Mouse (Mus musculus): ENCODE results near the gene Ets1. TPM values are rescaled to one million over a fixed set of nuclear protein-coding genes. Genes with fewer than 3 reads are reported as not detected.

Ets1 gene
- total and polyA plus RNA-seq, 3 experiments = 10.0 to 23.5 (median 19.8) TPM

DNA sequence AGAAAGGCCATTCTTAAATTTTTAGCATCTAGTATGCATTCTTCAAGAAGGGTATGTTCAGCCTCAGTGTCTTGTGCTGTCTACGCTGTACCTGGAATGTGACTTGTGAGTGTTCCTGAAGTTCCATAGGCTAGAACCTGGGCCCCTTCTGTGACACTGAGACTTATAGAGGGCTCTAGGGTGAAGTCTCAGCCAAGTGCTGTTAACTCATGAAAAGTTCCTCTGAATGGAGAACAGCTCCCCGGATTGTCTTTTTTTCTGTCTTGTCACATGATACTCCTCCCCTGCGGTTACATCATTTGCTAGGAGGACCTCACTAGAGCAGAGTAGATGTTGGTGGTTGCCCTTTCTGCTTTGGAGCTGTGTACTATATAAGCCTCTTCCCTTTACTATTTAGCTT is 40.5 kb downstream of the Ets1 start:
- Histone ChIP-seq H3K36me3 (replicated peaks in 1 of 2; ENCODE audit: control insufficient read depth in 1 of 2, insufficient read depth in 1 of 2, low read length in 1 of 2) (no peaks in the 10 kb centered on the region), H3K4me1 (ENCODE audit: control insufficient read depth in 1 of 2, insufficient read depth in 2 of 2) (peaks cover 12 to 86% of the 10 kb centered on the region in 2 experiments; a peak in 3 of 4 replicates)
- TF ChIP-seq MAZ (IDR thresholded peaks at IDR 0.05; ENCODE audit: low read depth, low read length) (no peak), UBTF (IDR thresholded peaks at IDR 0.05; ENCODE audit: low read depth, low read length) (no peak), KAT2A (IDR thresholded peaks at IDR 0.05; ENCODE audit: insufficient replicate concordance, low read length) (no peak), ETS1 (conservative IDR thresholded peaks at IDR 0.05; ENCODE audit: low read depth, low read length) (no peak; the same call in none of the 2 replicates), CHD1 (IDR thresholded peaks at IDR 0.05; ENCODE audit: low read depth, low read length) (0 out of 2 replicates have a peak, but pooled peaks have one; percentile 46), EP300 (IDR thresholded peaks at IDR 0.05; ENCODE audit: low read length) (no peak), ZNF384 (IDR thresholded peaks at IDR 0.05; ENCODE audit: low read depth, low read length) (peak; percentile 88), RCOR1 (conservative IDR thresholded peaks at IDR 0.05; ENCODE audit: low read depth, low read length) (no peak), MAFK (IDR thresholded peaks at IDR 0.05; ENCODE audit: insufficient replicate concordance, low read length) (no peak), IRF4 (IDR thresholded peaks at IDR 0.05; ENCODE audit: low read depth, low read length) (0 out of 2 replicates have a peak, but pooled peaks have one; percentile 19), NRF1 (IDR thresholded peaks at IDR 0.05; ENCODE audit: low read depth, low read length) (no peak), NELFE (IDR thresholded peaks at IDR 0.05; ENCODE audit: low read depth, low read length) (no peak; the same call in 1 of the 2 replicates), GABPA (IDR thresholded peaks at IDR 0.05; ENCODE audit: insufficient replicate concordance, low read depth, low read length) (no peak), CHD2 (IDR thresholded peaks at IDR 0.05; ENCODE audit: low read length) (no peak), ELF1 (IDR thresholded peaks at IDR 0.05; ENCODE audit: low read depth, low read length) (no peak), ZMIZ1 (IDR thresholded peaks at IDR 0.05; ENCODE audit: low read depth, low read length) (no peak), RAD21 (IDR thresholded peaks at IDR 0.05; ENCODE audit: low read depth, low read length) (no peak), TCF12 (IDR thresholded peaks at IDR 0.05; ENCODE audit: low read depth, low read length) (no peak), HCFC1 (IDR thresholded peaks at IDR 0.05; ENCODE audit: low read depth, low read length) (peak; percentile 36), MEF2A (IDR thresholded peaks at IDR 0.05; ENCODE audit: borderline replicate concordance, low read depth, low read length) (no peak), ZKSCAN1 (IDR thresholded peaks at IDR 0.05; ENCODE audit: borderline replicate concordance, low read depth, low read length) (no peak), JUN (IDR thresholded peaks at IDR 0.05; ENCODE audit: insufficient read depth, low read depth, low read length) (no peak), TBP (conservative IDR thresholded peaks at IDR 0.05; ENCODE audit: low read depth, low read length) (peak; percentile 66; the same call in 1 of the 2 replicates), USF1 (IDR thresholded peaks at IDR 0.05; ENCODE audit: low read depth, low read length) (peak; percentile 59), USF2 (conservative IDR thresholded peaks at IDR 0.05; ENCODE audit: low read depth, low read length) (peak; percentile 63), SIN3A (IDR thresholded peaks at IDR 0.05; ENCODE audit: low read length) (no peak), MYC (IDR thresholded peaks at IDR 0.05; ENCODE audit: low read depth, low read length) (no peak; the same call in 1 of the 2 replicates), CTCF (conservative IDR thresholded peaks at IDR 0.05 in 1 of 2, IDR thresholded peaks at IDR 0.05 in 1 of 2; ENCODE audit: low read depth in 2 of 2, low read length in 2 of 2) (no peak), POLR2A (IDR thresholded peaks at IDR 0.05; ENCODE audit: low read depth, low read length) (peak; percentile 36; the same call in 1 of the 2 replicates), BHLHE40 (IDR thresholded peaks at IDR 0.05; ENCODE audit: low read depth, low read length) (peak; percentile 64), JUND (conservative IDR thresholded peaks at IDR 0.05; ENCODE audit: low read depth, low read length) (no peak), ZC3H11A (IDR thresholded peaks at IDR 0.05; ENCODE audit: low read depth, low read length) (no peak), PAX5 (IDR thresholded peaks at IDR 0.05; ENCODE audit: low read length) (no peak), MAX (IDR thresholded peaks at IDR 0.05; ENCODE audit: low read length) (no peak)

More for the DNA sequence above, 40.5 kb downstream of the Ets1 start:
- Histone ChIP-seq H3K27me3 (replicated peaks) (peaks cover 1% of the 10 kb centered on the region), H3K9ac (ENCODE audit: insufficient read depth, low read depth) (peak overlapping the region; percentile 75; the same call in 1 of the 2 replicates), H3K4me3 (replicated peaks in 1 of 3; ENCODE audit: low read depth in 2 of 3, low read length in 2 of 3, poor library complexity in 1 of 3) (peak overlapping the region in 2 of 3 experiments; percentile 11 to 34), H3K79me2 (replicated peaks; ENCODE audit: control insufficient read depth, extremely low read depth, insufficient read depth, poor library complexity, severe bottlenecking) (no peaks in the 10 kb centered on the region), H3K9me3 (replicated peaks; ENCODE audit: low read length) (no peaks in the 10 kb centered on the region), H3K27ac (ENCODE audit: insufficient read depth, low read depth) (peak overlapping the region; percentile 47; the same call in 1 of the 2 replicates), H3K4me2 (ENCODE audit: insufficient read depth, low read depth, poor library complexity, severe bottlenecking) (peak overlapping the region; percentile 80)
- in situ Hi-C loops (cut with MboI; ENCODE audit: low pct_ligation_motif_present, low pct_unique_long_range_greater_than_20kb, low sequenced_read_pairs) (no loop called here), dilution Hi-C loops (cut with MboI; ENCODE audit: extremely low pct_ligation_motif_present, extremely low pct_unique_long_range_greater_than_20kb, low sequenced_read_pairs) (no loop called here)
- DNase-seq (ENCODE audit: extremely low read depth) = peak; percentile 82

Data from CH12.LX (cell line).